Mouse (Mus musculus) urinary bladder, postnatal 25 days (tissue): ENCODE results near the gene Asb2.

ENCODE experiments used
- DNase-seq: peaks from one replicate; pipeline ENCODE4 v3.0.0; 2022; ENCODE audit warnings: low spot score

The Asb2 gene

DNA sequence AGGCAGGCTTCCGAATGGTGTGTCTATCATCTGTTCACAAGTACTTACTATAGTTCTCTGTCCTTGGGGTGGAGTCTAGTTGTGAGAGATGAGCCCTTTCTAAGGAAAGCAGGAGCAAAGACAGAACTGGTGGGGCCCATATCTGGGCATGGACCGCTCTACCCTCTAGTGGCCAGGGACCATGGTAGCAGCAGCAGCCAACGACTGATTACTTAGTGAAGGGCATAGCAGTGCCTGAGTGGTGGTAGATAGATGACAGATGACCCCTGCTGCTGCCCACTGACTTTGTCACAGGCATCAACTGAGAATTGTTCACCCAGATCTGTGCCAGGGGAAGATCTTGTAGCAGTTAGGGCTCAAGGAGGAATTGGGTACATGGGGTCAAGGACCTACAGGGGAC is 33.0 kb downstream of the Asb2 start:
- no peak for DNase-seq

DNA sequence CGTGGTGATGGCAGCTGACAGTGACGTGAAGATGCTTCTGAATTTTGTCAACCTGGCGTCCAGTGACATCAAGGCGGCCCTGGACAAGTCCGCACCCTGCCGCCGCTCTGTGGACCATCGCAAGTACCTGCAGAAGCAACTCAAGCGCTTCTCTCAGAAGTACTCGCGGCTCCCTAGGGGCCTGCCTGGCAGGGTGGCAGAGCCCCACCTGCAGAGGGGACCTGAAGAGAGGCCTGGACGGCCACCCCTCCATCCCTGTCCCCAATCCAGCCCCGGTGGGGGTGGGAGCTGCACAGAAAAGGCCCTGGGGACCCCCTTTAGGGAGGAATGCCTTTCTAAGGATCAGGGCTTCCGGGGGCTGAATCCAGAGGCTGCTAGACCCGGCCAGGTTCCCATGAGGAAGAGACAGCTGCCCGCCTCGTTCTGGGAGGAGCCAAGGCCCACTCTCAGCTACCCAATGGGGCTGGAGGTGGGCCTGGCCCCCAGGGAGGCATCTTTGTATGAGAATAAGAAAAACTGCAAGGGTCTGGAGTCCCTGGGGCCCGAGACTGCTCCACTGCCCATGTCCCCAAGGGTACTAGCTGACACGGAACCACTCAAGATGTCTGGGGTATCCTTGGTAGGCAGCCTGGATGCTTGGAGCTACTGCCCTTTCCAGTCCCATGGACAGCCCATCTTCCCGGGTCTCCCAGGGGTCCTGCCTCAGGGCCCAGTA is 39.8 kb downstream of the Asb2 start:
- no peak for DNase-seq

DNA sequence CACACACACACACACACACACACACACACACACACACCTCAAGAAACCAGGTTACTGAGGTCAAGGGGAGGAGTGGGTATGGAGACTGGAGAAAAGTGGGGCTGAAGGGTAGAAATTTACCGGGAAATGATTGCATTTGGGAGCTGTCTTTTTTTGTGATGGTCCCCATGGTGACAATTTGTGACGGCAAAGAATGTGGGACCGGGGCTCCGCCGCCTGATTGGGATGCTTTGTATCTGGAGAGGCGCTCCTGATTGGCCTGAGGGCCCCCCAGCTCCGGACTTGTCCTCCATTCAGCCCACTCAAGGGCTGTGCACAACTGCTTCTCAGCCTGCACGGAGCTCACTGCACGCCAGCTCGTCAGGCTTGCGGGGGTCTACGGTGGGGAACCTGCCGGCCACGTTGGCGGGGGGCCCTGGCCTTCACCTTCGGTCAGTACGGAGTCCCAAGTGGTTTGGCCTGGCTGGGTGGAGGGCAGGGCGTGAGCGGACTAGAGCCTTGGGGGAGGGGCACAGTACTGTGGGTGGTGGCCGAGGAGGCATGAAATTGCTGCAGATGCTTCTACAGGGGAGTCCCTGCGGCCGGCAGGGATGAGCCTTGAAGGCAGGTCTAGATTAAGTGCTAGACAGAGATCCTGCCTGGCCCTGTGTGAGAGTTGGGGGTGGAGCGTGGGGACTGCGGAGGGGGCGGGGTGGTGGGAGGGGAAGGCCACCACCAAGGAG is 41.0 kb downstream of the Asb2 start:
- no peak for DNase-seq

DNA sequence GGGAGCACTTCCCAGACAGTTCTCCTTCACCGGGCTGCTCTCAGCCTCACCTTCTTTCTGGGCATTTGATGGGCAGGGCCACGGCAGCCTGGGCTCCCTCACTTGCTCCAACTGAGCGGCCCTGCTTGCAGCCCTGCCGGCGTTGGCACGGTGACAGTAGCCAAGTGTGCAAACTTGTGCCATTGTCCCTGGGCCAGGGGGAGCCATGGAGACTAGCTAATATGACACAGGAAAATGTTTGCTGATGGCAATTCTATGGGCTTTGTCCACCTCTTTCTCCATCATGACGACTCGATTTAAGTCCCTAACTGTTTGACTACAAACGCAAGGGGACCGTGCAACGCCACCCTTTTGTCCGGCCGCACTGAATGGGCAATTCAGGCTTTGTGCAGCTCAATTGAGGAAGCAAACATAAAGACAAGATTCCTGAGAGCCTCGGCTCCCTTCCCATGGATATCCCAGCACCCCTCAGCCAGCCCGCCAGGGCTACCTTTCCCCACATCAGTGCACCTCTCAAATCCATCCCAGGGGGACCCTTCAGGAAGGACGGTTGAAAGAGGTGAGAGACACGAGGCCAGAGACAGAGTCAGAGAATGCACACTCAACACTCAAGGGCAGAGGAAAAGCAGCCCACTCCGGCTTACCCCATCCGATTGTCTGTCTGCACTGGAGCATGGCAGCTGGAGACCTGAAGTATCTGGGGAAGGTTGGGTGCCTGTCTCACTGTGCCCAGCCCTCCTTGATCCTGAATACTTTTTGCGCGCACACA is 41.7 kb downstream of the Asb2 start:
- DNase-seq: no peak

DNA sequence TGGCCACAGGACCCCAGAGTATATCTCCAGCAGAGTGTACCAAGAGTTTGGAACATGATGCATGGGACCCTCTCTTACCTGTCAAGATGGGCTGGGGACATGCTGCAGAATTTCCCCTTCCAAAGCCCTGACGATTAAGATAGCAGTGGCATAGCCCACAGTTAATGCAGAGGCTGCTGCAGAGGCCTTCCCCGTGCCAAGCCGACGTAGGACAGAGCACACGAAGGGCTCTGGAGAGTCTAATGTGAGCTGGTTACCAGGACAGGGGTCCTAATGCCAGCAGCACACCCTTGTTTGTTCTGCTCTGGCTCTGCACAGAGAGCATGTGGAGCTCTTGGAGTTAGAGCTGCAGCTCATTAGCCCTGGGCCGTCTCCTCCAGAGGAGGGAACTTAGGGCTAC is 42.5 kb downstream of the Asb2 start:
- DNase-seq: no peak

DNA sequence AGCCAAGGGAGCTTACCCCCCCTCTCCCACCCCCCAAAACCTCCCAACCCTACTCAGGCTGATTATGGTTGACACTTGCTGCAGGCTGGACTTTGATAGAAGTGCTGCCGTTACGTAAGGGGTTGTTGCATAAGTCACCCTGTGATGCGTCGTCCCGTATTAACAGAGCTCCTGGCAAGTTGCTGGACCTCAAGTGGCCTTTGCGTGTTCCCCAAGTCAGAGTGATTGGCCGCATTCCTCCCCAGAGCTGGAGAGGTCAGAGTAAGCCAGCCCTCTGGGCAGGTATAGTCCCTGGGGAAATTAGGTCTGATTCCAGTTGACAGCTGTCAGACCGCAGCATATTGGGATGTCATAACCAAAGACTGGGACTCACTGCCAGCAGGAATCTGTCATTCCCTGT is 43.9 kb downstream of the Asb2 start:
- no peak for DNase-seq

DNA sequence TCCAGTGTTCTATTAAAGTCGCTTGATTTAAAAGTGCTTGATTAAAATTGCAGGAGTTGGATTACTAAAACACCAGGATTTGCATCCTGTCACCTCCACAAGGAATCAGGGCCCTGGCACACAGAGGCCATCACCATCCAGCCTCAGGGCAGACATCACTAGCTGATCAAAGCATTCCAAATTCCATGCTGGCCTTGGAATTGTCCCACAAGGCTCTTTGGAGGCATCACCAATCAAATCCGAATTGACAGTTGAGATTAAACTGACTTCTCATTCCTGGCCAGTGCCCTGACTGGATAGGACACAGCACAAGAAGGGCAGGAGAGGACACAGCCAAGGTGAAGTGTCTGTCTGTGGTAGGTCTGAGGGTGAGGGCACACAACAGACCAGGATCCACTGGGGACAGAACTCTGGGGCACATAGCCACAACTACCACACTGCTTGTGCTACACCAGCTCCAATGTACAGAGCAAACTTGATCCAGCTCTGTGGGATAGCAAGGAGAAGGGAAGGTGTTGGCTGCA is 45.0 kb downstream of the Asb2 start, which contains the start of gene Fam181a:
TSS of gene Fam181a (plus strand) at position 232 of the 524 bp plus-strand sequence.
- no peak for DNase-seq

DNA sequence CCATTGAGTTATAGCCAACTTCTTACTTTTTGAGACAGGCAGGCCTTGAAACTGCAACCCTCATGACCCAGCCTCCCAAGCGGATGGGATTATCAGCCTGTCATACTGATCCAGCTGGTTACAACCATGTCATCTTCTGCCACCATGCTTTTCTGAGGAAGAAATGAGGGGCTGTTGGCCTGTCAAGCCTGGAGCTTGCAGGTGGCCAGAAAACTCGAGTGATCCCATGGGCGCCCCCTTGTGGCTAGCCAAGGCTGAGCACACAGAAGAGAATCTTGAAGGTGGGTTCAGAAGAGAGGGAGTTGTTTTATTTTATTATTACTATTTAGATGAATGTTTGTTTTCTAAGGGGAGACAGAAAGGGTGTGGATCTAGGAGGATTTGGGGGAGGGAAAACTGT is 49.1 kb downstream of the Asb2 start:
- DNase-seq: peak; percentile 59

DNA sequence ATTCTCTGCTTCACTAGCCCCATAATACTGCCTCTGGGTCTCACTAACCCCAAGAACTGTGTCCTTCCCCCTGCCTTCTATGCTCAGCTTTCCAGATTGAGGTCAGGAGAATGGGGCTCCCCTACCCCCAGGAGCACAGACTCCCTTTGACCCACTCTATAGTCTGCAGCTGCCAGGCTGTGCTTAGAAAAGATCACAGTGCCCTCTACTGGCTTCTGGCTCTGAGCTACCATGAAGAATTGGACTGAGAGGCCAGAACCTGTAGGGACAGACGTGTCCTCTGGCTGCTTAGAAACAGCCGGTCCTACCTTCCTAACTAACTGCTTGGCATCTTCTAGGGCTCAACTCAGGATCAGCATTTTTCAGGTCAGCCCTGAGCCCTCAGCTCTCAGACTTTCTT is 49.6 kb downstream of the Asb2 start:
- no peak for DNase-seq

DNA sequence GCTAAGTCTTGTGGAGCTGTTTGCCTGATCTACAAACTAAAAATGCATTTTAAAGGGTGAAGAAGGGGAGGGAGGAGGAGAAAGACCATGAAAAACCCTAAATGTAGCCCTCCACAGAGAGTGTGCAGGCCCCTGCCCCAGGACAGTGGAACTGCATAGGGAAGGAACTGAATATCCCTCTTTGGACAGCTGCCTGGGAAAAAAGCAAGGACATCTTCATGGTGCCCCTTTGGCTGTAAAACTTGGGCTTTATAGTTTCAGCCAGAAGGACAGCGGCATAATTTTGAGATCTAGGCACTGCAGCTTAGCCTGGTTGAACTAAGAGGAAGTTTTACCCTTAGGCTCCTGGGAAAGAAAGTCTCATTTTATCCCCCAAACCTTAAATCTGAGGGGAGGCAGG is 52.8 kb downstream of the Asb2 start:
- DNase-seq: no peak

DNA sequence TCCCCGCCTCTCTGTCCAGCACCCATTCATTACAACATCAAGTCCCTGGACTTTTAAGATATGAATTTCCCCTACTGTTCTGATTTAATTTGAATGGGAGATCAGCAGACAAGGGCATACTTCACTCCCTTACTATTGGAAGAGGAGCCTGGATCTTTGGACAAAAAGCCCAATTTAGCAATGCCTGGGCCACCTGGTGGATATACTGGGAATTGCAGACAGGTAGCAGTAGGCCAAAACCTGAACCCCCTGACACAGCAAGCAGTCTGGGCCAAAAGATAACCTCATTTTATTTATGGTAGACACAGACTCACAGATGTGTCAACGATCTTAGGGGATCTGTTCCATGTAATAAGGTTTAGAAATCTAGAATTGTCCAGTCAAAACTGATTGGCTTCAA is 54.2 kb downstream of the Asb2 start:
- peak; percentile 57 for DNase-seq

DNA sequence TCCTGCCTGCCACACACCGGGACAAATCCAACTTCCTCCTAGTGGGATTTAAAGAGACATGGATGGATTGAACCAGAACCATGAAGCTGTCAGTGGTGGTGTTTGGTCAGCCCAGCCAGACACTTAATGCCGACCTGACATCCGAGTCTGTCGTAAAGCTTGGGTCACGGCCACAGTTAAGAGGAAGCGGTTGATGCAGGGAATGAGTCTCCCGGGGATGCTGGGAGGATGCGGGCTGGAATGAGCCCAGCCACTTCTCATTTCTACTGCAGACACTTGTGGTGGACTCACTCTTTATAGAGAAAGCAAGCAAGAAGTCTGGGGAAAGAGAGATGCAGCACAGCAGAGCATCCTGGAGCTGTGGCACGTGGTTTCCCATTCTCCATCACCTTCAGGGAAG is 55.3 kb downstream of the Asb2 start:
- no peak for DNase-seq

DNA sequence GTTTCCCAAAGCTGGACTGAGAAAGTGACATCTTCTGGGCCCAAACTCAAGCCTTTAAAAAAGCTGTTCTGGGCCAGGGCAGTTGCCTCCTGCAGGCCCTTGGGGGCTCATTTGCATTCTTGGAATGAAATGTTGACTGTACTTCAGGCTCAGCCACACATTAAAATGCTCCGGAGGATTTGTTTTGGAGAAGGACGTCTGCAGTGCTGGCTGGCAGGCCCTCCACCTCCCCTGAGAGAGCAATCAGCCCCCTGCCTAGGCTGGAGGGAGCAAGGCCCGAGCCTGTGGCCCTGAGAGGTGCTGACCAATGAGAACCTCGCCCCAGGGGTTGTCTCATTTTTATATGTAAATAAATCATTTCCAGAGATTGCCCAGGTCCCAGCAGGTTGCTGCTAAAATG is 59.5 kb downstream of the Asb2 start:
- no peak for DNase-seq

DNA sequence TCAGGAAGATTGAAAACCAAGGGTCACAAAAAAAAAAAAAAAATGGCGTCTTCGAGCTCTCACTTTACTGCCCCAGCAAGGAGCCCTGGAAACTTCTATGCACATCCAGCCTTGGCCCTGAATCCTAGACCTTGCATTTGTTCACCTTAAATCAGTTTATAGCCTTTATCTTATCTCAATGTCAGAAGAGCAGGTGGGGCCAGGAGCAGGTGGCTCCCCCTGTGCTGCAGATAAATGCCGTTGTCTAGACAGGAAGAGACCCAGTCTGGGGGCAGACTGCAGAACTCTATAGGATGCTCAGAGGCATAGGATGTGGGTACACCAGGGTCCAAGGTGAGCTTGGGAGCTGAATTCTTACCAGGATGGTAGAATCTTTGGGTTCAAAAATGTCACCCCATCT is 63.4 kb downstream of the Asb2 start:
- no peak for DNase-seq

DNA sequence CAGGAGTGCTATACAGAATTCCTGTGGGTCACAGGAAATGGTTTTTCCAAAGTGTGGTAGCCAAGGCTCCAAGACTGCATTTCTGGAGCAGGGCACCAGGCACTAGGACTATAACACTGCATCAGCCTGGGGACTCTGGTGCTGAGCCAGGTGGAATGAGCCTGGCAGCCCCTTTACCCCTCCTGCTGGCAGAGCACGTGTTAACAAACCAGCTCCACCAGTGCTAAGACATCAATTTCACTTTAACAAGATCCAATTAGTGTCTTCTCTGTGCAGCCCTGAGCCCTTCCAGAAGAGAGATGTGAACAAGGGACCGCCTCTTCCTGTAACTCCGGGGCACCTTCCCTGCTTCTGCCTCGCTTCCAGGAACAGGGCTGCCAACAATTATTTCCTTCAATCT is 68.5 kb downstream of the Asb2 start:
- DNase-seq: no peak

DNA sequence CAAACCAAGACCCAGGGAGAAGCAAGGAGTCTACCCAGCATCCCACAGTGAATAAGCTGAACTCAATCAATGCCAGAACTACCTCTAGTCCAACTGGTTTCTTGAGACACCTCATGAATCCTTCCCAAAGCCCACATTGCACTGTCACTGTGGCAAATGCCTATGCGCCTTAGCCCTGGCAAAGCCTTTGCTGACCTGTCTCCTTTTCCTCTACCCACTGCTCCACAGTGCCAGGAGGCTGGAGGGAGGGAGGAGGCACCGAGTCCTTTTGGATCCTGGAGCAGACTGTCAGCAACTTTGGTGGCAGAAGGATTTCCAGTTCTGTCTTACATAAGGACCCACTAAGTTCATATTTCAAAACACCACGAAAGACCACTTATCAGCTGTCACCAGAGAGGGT is 72.4 kb downstream of the Asb2 start:
- no peak for DNase-seq

DNA sequence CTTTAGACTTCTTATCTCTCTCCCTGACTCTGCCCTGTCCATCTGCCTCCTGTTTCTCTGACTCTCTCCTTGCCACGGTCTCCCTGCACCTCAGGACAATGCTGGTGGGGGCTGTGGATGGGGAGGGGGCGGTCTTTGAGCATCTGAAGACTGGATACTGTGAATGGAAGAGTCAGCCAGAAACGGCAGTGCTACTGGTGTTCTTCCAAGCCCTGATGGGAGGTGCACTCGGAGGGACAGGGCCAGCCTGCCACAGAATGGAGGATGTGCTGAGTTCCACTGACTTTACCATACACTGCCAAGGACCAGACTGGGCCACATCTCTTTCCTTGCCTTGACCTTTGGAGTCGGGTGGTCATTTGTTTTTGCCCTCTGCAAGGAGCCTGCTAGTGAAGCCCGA is 72.9 kb downstream of the Asb2 start:
- DNase-seq: no peak

DNA sequence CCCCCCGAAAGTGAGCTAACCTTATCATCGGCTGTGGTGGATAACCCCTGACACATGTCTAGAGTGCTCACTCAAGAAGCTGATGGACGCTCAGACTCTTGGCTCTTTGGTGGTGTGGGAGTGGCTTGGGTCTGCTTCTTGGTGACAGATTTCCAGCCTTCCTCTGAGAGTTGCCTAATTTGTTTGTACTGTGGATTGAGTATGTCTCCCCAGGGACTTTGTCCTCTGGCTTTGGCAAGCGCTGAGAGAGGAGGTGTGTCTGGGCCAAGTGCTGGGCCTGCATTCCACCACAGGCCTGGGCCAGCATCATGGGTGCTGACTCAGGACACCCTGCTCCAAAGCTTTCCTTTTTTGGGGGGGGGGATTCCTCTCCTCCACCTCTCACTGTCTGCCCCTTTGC is 73.9 kb downstream of the Asb2 start:
- DNase-seq: no peak

DNA sequence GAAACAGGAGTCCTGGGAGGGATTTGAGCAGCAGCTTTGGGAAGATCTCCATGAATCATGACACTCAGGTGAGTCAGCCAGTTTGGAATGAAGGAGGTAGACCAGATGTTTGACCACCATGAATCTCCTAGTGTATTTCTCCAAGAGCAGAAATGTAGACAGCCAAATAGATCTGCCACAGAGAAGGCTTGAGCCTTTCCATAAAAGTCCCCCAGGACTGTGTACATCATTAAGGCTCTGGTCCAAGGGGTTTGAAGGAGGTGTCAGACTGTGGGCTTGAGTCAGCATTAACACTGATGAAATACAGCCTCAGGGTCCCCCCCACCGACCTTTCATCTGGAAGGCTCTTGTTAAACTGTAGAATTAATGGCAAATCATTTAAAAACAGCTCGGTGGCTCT is 74.3 kb downstream of the Asb2 start:
- no peak for DNase-seq

DNA sequence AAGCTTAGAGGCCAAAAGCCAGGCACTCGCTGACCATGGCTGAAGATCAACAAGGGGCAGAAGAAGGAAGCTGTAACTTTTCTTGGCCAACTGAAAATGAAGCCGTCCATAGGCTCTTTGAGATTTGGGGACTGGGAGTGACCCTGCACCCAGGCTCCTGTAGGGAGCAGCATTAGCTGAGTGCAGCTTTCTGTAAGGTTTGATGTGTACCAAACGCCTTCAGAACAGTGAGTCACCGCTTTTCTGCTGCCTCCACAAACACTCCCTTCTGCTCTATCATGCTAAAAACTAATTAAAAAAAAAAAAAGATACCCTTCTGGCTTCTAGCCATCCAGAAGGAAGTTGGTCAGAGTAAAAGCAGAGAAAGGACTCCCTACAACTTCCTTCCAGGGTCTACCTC is 79.4 kb downstream of the Asb2 start:
- DNase-seq: no peak

DNA sequence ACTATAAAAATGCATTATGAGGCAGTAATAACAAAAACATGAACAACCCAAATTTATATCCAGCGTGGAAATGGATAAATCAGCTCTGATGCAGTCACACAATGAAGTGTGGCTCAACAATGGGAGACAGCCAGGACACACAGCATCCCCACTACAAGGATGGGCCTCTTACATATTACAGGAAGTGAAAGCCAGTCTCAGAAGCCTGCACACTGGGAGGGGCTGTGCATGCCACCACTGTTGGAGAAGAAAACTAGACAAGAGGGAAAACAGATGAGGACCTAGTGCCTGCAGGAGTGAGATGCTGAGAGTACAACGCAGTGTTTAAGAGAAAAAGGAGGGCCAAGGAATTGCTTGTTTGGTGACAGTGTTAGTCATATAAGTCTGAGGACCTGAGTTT is 82.1 kb downstream of the Asb2 start:
- no peak for DNase-seq

DNA sequence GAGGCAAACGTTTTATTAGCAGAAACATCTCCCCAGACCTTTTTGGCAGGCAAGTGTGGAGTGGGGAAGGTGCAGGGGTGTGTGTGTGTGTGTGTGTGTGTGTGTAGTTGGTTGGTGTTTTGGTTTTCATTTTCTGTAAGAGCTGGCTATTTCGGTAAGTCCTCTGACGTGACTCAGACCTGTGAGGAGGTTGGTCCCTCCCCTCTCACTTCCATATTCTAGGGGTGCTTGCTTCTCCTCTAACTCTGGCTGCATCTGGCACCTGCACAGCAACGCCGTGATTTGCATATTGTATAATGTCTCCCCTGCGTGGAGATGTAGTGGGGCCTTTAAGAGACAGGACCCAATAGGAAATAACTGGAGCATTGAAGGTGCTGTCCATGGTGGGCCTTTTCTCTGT is 82.8 kb downstream of the Asb2 start:
- DNase-seq: no peak

DNA sequence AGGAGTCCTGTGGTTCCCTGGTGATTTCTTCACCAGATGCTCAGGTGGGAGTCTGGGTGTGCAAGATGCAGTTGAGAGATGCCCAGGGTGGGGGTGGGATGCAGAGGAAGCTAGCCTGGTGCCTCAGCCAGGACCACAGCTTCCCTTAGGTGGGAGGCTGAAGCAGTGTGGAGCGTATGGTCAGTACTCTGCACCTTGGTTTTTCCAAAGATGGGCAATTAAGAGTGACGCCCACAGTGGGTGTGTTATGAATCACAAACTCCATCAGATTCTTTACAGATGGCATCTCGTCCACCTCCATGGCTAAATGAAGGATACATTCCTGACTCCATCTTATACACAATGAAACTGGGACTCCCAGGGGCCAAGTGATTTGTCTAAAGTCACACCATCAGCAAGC is 83.6 kb downstream of the Asb2 start:
- DNase-seq: no peak
